Mouse (Mus musculus): ENCODE measurements around the gene Mycbp2. TPM values are rescaled to one million over a fixed set of nuclear protein-coding genes. Genes with fewer than 3 reads are reported as not detected.

The Mycbp2 gene
- polyA plus RNA-seq (2015; fragmentation: Nextera tagmentation; extraction: Ambion mirVana), result 58.1 and 64.8 TPM in 2 replicates

DNA sequence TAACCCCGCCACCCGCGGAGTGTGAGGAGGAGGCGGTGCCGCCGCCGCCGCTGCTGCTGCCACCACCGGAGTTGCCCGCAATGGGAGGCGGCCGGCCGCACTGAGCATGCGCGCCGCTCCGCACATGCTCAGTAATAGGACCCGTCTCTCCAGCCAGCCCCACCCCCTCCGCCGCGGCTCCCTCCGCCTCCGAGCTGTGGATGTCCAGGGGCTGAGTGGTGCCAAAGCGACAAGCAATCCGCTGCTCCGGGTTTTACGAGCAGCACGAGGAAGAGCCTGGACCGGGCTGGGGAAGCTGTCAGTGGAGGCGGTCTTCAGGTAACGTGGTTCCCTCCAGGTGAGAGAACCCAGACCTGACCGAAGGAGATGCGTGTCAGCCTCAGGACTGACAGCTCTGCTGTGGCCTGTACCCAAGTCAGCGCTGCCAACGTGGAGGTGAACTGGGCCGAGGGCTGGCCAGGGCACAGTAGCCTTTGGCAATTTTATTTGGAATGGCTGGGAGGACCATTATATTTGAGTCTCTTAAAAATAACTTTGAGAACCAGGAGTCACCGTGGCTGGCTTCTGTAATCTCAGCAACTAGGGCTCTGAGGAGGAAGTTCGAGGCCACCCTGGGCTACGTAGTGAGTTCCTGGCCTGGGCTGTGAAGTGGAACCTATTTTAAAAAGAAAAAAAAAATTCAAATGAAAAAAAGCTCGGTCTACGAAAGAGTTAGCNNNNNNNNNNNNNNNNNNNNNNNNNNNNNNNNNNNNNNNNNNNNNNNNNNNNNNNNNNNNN is at the start of gene Mycbp2:
Gene Mycbp2 (minus strand): TSS at position 86 of the 777 bp plus-strand sequence.
- Histone ChIP-seq H3K4me2 (ENCODE audit: low read length) (peak within 1 kb of the TSS; percentile 81), H3K36me3 (ENCODE audit: control insufficient read depth, insufficient read depth, low read length) (no peaks in the 10 kb centered on the region), H3K27ac (ENCODE audit: low read length) (peak within 1 kb of the TSS; percentile 98), H3K9ac (ENCODE audit: low read depth, low read length) (peak within 1 kb of the TSS; percentile 93), H3K4me3 (ENCODE audit: low read depth, low read length) (peak within 1 kb of the TSS; percentile 86), H3K9me3 (replicated peaks; ENCODE audit: control insufficient read depth, low read length, poor library complexity, severe bottlenecking) (no peaks in the 10 kb centered on the region), H3K4me1 (ENCODE audit: control insufficient read depth, insufficient read depth, low read length) (peaks cover 36% of the 10 kb centered on the region), H3K27me3 (ENCODE audit: control insufficient read depth, insufficient read depth, low read depth, low read length) (no peaks in the 10 kb centered on the region)
- peak; percentile 97 for ATAC-seq
- WGBS, result 4% methylated on average over 41 of the region's 41 CpGs

DNA sequence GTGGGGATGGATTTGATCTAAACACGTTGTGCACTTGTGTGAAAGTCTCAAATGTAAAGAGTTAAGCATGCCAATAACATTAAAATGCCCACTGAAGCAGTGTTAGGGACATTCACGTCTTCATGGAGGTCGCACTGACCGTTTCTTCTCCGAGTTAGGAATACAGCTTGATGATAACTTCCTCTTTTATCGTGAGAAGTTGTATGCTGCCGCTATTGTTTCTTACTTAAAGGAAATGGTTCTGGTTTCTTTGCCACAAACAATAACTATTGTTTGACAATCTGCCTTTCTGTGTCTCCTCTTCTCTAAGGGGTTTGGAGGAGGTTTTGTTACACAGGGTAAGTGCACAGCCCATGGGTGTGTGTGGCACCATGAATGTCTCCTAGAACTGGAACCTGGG is 45.8 kb upstream of the Mycbp2 start:
- ATAC-seq, result no peak
- Histone ChIP-seq H3K4me1 (ENCODE audit: control insufficient read depth, insufficient read depth, low read length) (no peaks in the 10 kb centered on the region), H3K9me3 (replicated peaks; ENCODE audit: control insufficient read depth, low read length, poor library complexity, severe bottlenecking) (no peaks in the 10 kb centered on the region), H3K27ac (ENCODE audit: low read length) (no peak overlapping the region), H3K9ac (ENCODE audit: low read depth, low read length) (no peak overlapping the region), H3K27me3 (ENCODE audit: control insufficient read depth, insufficient read depth, low read depth, low read length) (no peaks in the 10 kb centered on the region), H3K36me3 (ENCODE audit: control insufficient read depth, insufficient read depth, low read length) (no peaks in the 10 kb centered on the region), H3K4me3 (ENCODE audit: low read depth, low read length) (no peak overlapping the region), H3K4me2 (ENCODE audit: low read length) (no peak overlapping the region)
- WGBS, result 69% methylated on average over 7 of the region's 7 CpGs

DNA sequence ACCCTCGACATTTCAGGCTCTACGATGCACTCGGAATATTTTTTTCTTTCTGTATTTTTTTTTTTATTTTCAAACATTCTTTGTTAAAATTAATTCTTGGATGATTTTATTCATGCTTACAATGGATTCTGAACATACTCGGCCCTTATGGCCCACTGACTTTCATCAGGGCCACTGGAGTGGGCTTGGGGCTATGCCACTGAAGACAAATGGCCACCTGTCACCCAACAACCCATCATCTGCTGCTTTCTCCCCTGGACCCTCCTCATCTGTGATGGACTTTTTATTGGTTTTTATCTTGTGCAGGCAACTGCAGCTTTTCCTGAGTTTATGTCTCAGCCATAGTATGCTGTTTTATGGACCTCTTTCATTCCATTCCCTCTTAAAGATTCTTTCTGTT is 40.8 kb upstream of the Mycbp2 start:
- Histone ChIP-seq H3K9me3 (replicated peaks; ENCODE audit: control insufficient read depth, low read length, poor library complexity, severe bottlenecking) (no peaks in the 10 kb centered on the region), H3K4me3 (ENCODE audit: low read depth, low read length) (no peak overlapping the region), H3K4me1 (ENCODE audit: control insufficient read depth, insufficient read depth, low read length) (no peaks in the 10 kb centered on the region), H3K9ac (ENCODE audit: low read depth, low read length) (no peak overlapping the region), H3K4me2 (ENCODE audit: low read length) (no peak overlapping the region), H3K36me3 (ENCODE audit: control insufficient read depth, insufficient read depth, low read length) (no peaks in the 10 kb centered on the region), H3K27ac (ENCODE audit: low read length) (no peak overlapping the region), H3K27me3 (ENCODE audit: control insufficient read depth, insufficient read depth, low read depth, low read length) (no peaks in the 10 kb centered on the region)
- ATAC-seq, result no peak
- 87% methylated on average over 4 of the region's 4 CpGs for WGBS

DNA sequence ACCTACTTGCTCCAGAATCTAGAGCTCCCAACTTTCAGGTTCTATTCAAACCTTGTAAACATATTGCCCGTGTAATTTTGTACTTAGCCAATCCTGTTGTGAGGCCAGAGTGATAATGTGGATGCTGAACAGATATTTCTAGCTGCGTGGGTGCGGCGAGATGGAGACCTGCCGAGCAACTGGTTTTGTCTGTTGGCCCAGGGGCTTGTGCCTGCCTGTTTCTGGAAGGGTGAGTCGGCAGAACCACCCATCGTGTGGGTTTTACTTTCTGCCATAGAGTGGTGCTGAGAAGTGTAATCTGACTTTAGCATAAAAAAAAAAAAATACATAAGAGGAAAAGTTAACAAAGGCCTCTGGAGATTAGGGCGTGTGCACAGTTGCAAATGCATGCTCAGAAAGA is 40.3 kb upstream of the Mycbp2 start:
- Histone ChIP-seq H3K4me3 (ENCODE audit: low read depth, low read length) (no peak overlapping the region), H3K4me2 (ENCODE audit: low read length) (no peak overlapping the region), H3K4me1 (ENCODE audit: control insufficient read depth, insufficient read depth, low read length) (no peaks in the 10 kb centered on the region), H3K27me3 (ENCODE audit: control insufficient read depth, insufficient read depth, low read depth, low read length) (no peaks in the 10 kb centered on the region), H3K9me3 (replicated peaks; ENCODE audit: control insufficient read depth, low read length, poor library complexity, severe bottlenecking) (no peaks in the 10 kb centered on the region), H3K9ac (ENCODE audit: low read depth, low read length) (no peak overlapping the region), H3K27ac (ENCODE audit: low read length) (no peak overlapping the region), H3K36me3 (ENCODE audit: control insufficient read depth, insufficient read depth, low read length) (no peaks in the 10 kb centered on the region)
- WGBS, result 73% methylated on average over 8 of the region's 8 CpGs
- ATAC-seq, result no peak

DNA sequence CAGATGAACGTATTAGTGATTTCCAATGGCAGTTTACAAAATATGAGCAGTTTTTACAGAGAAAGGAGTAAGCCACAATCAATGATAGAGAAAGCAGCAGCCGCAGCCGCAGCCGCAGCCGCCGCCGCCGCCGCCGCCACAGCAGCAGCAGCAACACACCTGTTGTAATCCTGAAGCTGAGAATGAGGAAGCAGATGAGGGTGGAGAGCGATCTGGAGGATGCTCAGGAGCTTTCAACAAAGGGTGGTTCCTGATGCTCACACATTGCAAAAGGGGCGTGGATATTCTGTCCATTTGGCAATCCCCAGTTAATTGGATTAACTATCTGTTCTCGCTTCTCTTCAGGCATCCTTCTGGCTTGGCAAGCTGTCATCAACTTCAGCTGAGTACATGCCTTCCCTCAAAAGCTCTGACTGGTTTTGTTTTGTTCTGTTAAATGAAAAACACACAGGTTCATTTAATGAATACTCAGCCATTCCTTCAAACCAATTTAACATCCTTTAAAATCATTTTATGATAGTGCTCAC is 38.5 kb upstream of the Mycbp2 start:
- no peak for ATAC-seq
- Histone ChIP-seq H3K36me3 (ENCODE audit: control insufficient read depth, insufficient read depth, low read length) (no peaks in the 10 kb centered on the region), H3K4me2 (ENCODE audit: low read length) (no peak overlapping the region), H3K27ac (ENCODE audit: low read length) (no peak overlapping the region), H3K9ac (ENCODE audit: low read depth, low read length) (no peak overlapping the region), H3K4me1 (ENCODE audit: control insufficient read depth, insufficient read depth, low read length) (no peaks in the 10 kb centered on the region), H3K4me3 (ENCODE audit: low read depth, low read length) (no peak overlapping the region), H3K9me3 (replicated peaks; ENCODE audit: control insufficient read depth, low read length, poor library complexity, severe bottlenecking) (no peaks in the 10 kb centered on the region), H3K27me3 (ENCODE audit: control insufficient read depth, insufficient read depth, low read depth, low read length) (no peaks in the 10 kb centered on the region)
- WGBS, result 63% methylated on average over 13 of the region's 13 CpGs

DNA sequence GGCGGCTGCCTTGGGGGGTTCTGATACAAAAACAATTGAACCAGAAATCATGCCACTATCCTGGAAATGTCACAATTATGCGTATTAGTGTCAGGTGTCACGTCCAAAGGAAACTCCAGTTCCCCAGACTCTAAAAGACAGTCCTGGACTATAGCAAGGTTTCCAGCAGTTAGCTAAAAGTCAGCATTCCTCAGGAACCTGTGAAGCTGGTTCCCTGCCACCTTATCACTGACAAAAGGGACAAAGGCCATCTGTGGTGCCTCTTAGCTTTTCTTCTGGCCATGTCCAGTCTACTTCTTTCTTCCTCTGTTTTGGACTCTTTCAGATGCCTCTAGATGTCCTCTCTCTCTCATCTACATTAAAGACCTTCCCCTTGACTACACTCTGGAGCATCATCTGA is 32.1 kb upstream of the Mycbp2 start:
- Histone ChIP-seq H3K9ac (ENCODE audit: low read depth, low read length) (no peak overlapping the region), H3K9me3 (replicated peaks; ENCODE audit: control insufficient read depth, low read length, poor library complexity, severe bottlenecking) (no peaks in the 10 kb centered on the region), H3K4me2 (ENCODE audit: low read length) (no peak overlapping the region), H3K27ac (ENCODE audit: low read length) (no peak overlapping the region), H3K36me3 (ENCODE audit: control insufficient read depth, insufficient read depth, low read length) (no peaks in the 10 kb centered on the region), H3K4me3 (ENCODE audit: low read depth, low read length) (no peak overlapping the region), H3K27me3 (ENCODE audit: control insufficient read depth, insufficient read depth, low read depth, low read length) (no peaks in the 10 kb centered on the region), H3K4me1 (ENCODE audit: control insufficient read depth, insufficient read depth, low read length) (no peaks in the 10 kb centered on the region)
- ATAC-seq, result no peak
- 79% methylated on average over 3 of the region's 3 CpGs for WGBS

DNA sequence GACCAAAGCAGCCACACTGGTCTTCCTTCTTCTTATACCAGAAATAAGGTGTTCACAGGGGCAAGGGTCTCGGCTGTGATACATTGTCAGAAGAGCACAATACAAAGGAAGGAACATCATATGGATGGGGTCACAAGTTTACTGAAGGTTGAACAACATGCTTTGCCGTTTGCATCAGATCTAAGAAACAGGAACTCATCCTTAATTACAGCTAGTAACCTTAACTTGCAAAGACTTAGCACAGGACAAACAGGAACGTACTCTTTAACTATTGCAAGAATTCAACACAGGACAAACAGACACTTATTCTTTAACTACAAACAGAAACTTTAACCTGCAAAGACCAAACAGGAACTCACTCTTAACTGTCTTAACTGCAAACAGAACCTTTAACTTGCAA is 30.2 kb upstream of the Mycbp2 start:
- H3K27ac ChIP-seq (ENCODE audit: low read length), result no peak overlapping the region
- no peak overlapping the region for H3K4me3 ChIP-seq (ENCODE audit: low read depth, low read length)
- ATAC-seq, result no peak
- WGBS, result 85% methylated on average over 3 of the region's 3 CpGs
- H3K4me1 ChIP-seq (ENCODE audit: control insufficient read depth, insufficient read depth, low read length), result no peaks in the 10 kb centered on the region
- no peak overlapping the region for H3K9ac ChIP-seq (ENCODE audit: low read depth, low read length)
- no peaks in the 10 kb centered on the region for H3K27me3 ChIP-seq (ENCODE audit: control insufficient read depth, insufficient read depth, low read depth, low read length)
- H3K4me2 ChIP-seq (ENCODE audit: low read length), result no peak overlapping the region
- H3K9me3 ChIP-seq (replicated peaks; ENCODE audit: control insufficient read depth, low read length, poor library complexity, severe bottlenecking), result no peaks in the 10 kb centered on the region
- H3K36me3 ChIP-seq (ENCODE audit: control insufficient read depth, insufficient read depth, low read length), result no peaks in the 10 kb centered on the region

DNA sequence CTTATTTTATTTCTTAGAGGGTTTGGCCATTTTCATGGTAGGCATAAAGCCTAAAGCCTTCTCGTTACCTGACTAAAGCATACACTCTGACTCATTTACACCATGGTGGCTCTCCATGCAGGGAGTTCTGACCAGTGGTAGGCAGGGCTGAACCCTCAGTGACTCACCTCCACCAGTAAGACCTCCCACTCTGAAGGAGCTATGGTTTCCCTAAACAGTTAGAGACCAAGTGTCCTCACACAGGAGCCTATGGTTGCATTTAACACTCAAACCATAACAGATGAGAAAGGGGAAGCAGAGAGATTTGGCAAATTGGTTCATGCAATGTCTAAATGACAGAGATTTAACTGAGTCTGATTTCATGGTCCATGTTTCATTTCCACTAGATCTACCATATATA is 28.9 kb upstream of the Mycbp2 start:
- Histone ChIP-seq H3K4me2 (ENCODE audit: low read length) (no peak overlapping the region), H3K27me3 (ENCODE audit: control insufficient read depth, insufficient read depth, low read depth, low read length) (no peaks in the 10 kb centered on the region), H3K9ac (ENCODE audit: low read depth, low read length) (no peak overlapping the region), H3K4me3 (ENCODE audit: low read depth, low read length) (no peak overlapping the region), H3K36me3 (ENCODE audit: control insufficient read depth, insufficient read depth, low read length) (no peaks in the 10 kb centered on the region), H3K27ac (ENCODE audit: low read length) (no peak overlapping the region), H3K4me1 (ENCODE audit: control insufficient read depth, insufficient read depth, low read length) (no peaks in the 10 kb centered on the region), H3K9me3 (replicated peaks; ENCODE audit: control insufficient read depth, low read length, poor library complexity, severe bottlenecking) (no peaks in the 10 kb centered on the region)
- 97% methylated on average over 1 of the region's 1 CpGs for whole genome bisulfite sequencing
- no peak for ATAC-seq

DNA sequence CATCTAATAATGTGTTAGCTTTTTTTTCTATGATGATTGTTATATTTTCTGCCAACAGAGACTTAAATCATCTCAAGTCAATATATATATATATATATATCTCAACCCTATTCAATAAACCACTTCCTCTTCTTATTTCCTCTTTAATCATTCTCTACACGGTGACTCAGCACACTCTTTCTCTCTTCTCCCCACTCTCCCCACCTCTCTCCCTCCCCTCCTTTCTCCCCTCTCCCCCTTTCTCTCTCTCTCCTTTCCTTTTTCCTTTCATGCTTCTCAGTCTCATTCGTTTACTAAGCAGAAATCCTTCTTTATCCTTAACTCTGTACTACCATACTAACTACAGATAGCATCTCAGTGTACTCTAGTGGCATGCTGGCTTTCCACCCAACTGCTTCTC is 16.6 kb upstream of the Mycbp2 start:
- no peak overlapping the region for H3K9ac ChIP-seq (ENCODE audit: low read depth, low read length)
- 62% methylated on average over 2 of the region's 2 CpGs for WGBS
- no peak overlapping the region for H3K4me3 ChIP-seq (ENCODE audit: low read depth, low read length)
- H3K4me2 ChIP-seq (ENCODE audit: low read length), result no peak overlapping the region
- ATAC-seq, result no peak
- no peak overlapping the region for H3K27ac ChIP-seq (ENCODE audit: low read length)
- H3K36me3 ChIP-seq (ENCODE audit: control insufficient read depth, insufficient read depth, low read length), result no peaks in the 10 kb centered on the region
- H3K9me3 ChIP-seq (replicated peaks; ENCODE audit: control insufficient read depth, low read length, poor library complexity, severe bottlenecking), result no peaks in the 10 kb centered on the region
- no peaks in the 10 kb centered on the region for H3K4me1 ChIP-seq (ENCODE audit: control insufficient read depth, insufficient read depth, low read length)
- no peaks in the 10 kb centered on the region for H3K27me3 ChIP-seq (ENCODE audit: control insufficient read depth, insufficient read depth, low read depth, low read length)

Measured in midbrain, embryonic 16.5 days (tissue).